Mouse (Mus musculus): ENCODE measurements around the gene Samm50. TPM values are rescaled to one million over a fixed set of nuclear protein-coding genes. Genes with fewer than 3 reads are reported as not detected.

Gene Samm50
- polyA plus RNA-seq, 1 experiment, result 53.4 TPM

DNA sequence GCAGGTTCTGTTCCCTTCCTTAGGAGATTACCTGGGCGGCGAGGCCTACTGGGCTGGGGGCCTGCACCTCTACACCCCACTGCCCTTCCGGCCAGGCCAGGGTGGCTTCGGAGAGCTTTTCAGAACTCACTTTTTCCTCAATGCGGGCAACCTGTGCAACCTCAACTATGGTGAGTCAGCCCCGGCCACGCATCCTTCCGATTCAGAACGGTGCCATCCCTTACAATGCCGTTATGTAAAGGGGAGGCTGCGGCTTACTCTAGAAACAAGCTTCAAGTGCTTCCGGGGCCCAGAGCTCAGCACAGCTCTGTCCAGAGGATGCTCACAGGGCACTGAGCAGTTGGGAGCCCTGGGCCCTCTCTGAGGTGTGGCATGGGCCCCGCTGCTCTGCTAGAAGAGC, 18.4 kb downstream of the Samm50 start:
- no peak for DNase-seq (ENCODE audit: extremely low spot score in 1 of 2, low spot score in 1 of 2)

DNA sequence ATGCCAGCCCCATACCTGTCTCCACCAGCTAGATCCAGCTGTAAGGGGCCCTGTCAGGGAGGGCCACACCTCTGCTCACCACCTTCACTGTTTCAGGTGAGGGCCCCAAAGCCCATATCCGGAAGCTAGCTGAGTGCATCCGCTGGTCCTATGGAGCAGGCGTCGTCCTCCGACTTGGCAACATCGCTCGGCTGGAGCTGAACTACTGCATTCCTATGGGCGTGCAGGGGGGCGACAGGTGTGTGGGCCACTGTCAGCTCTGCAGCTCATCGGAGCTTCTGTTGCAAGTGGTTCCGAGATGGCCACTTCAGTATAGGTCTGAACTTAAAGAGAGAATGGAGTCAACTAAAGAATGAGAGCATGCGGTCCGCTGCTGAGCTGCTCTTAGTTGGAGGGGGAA, 18.9 kb downstream of the Samm50 start:
- no peak for DNase-seq (ENCODE audit: extremely low spot score in 1 of 2, low spot score in 1 of 2)

DNA sequence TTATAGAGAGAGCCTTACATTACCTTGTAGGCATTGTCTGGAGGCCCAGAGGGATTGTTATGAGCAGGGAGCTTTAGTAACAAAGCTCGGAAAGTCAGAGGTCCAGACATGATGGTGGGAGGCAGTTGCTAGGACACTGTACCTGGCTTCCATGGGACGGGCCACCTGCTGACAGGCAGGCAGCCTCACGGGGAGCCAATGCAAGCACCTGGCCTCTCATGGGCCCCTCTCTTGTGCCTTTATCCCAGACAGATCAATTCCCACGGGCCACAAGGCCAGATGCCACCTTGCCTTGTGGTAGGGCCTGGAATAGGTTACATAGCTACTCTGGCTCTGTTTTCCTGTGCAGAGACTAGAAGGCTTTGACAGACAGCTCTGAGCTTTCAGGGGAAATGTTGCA, 19.5 kb downstream of the Samm50 start:
- DNase-seq (ENCODE audit: extremely low spot score in 1 of 2, low spot score in 1 of 2), result no peak

DNA sequence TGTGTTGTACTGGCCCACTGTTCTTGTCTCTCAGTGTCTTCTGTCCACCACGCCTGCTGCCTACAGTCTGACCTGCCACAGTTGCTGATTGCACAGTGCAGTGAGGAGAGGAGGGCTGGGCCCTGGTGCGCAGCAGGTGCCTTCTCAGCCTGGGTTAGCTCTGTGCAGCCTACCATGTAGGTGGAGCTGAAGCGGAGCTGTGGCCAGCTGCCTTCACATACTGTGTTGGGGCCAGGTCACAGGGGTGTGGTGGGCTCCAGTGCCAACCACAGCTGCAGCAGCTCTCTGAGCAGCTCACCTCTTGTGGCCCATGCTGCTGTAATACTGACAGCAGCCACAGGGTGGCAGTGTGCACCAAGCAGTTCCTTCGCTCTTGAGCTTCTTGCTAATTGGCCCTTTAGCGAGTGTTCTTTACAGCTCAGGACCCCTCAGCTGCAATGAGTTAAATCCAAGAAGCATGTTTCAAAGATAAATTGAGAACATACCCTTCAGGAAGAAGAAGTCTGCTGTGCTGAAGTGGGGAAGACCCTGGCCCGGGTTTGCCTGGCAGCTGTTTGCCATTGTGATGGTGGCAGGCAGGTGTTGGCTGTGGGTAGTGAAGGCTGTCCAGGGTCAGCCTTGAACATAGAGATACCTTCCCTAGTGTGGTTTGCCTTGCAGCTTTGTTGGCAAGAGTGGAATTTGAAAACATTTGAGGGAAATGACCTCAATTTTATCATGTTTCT, 20.2 kb downstream of the Samm50 start:
- DNase-seq (ENCODE audit: extremely low spot score in 1 of 2, low spot score in 1 of 2), result peak; percentile 42 to 95

DNA sequence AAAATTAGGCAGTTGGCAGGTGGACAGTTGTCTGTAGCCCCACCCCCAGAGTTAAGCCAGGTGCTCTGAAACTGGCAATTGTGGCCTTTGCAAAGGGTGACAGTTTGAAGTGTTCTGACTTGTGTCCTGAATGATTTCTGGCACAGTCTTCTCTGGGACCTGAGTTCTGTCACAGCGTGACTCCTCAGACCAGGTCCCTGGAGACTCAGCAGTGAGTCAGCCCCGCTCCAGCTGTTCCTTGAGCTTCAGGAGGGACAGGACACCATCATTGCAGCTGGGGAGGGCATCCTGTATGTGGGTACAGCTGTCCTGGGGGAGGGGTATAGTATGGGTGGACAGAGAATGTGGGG, 20.7 kb downstream of the Samm50 start:
- no peak for DNase-seq (ENCODE audit: extremely low spot score in 1 of 2, low spot score in 1 of 2)

DNA sequence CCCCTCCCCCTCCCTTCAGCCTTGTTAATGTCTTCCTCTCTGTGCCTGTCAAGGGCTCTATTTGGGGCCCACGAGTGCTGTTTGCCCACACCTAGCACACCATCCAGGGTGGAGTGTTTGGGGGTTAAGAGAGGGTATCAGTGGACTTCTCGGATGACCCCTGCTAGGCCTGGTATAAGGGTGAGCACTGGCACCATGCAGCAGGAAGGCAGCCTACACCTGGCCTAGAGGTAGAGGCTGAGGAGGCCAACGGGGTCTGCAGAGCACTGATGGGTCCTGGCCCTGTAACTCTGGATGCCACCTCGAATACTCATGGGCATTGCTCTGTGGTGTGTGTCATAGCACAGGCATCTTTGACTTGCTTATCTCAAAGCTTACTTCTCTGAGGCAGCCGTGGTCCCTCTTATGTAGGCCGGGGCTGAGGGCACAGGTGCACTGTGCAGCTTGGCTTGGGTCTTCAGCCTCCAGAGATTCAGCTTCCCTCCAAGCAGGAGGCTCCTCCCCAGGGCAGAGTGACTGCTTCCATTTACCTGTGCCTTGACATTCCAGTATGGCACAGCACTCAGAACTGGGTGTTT, 21.2 kb downstream of the Samm50 start:
- no peak for DNase-seq (ENCODE audit: extremely low spot score in 1 of 2, low spot score in 1 of 2)

DNA sequence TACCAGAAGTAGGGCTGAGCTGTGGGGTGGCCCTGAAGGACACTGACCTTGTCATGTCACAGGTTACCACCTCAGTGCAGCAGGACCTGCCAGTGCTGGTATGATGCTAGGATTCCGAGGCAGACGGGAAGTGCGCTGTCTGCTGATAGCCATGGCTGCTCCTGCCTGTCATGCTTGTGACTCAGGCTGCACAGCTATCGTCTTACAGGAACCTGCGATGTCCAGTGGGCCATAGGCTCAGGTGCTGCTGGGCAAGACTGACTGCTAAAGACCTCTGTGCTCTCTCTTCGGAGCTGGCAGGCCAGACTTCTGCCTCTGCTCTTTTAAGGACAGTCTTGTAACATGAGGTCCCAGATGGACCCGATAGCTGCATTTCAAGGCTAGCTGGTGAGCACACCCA, 22.4 kb downstream of the Samm50 start:
- no peak for DNase-seq (ENCODE audit: extremely low spot score in 1 of 2, low spot score in 1 of 2)

DNA sequence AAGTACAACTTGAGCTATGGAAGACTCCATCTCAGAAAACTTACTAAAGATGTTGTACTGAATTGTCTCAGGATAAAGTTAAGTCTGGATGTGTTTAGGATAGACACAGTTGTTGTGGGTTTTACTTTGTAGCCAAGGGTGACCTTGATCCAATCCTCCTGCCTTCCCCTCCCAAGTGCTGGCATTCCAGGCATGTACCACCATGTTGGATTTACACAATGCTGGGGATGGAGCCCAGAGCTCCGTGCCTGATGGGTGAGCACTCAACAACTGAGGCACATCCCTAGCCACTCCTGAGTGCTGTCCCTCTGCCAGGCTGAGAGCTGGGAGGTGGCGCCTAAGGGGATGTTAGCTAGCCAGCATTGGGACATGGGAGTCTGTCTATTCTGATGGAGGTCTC, 23.2 kb downstream of the Samm50 start:
- no peak for DNase-seq (ENCODE audit: extremely low spot score in 1 of 2, low spot score in 1 of 2)

DNA sequence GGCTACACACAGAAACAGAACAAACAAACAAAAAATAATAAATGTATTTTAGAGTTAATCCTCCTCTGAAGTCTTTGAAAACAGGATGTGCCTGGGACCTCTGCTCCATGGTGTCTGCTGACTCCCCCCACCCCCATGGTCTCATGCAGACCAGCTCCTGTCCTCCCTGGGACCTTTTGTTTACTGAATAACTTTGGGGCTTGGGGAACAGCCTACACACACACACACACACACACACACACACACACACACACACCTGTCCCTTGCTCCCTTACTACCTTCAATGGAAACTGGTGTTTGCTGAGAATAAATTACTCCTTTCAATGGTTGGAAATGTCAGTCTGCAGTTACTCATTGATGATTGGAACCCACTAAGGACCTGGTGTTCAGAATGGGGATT, 24.0 kb downstream of the Samm50 start:
- no peak for DNase-seq (ENCODE audit: extremely low spot score in 1 of 2, low spot score in 1 of 2)

DNA sequence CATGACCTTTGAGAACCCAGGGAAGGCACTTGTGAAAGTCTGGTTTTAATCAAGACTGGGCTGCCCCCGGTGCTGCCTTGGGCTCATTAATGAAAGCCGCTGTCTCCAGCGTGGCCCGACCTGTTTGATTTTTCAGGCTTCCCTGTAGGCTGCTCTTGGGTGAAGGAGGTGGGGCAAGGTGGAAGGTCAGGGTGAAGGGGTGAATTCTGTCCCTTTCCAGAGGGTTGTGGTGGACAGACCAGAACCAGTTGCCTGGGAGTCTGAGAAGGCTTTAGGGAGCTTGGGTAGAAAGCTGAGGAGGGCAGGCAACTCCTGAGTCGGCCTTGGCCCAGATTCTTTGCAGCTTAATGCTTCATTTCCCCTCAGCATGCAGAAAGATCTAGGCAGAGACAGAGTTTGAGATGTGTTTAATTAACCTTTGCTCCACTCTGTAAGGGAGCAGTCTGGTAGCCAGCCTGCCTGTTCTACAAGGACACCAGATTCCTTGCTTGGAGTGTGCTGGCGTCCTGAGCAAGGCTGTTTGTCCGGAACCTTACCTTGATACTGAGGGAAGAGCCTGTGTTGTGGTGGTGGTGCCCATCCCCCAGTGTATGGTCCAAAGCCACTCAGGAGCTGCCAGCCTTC, 24.5 kb downstream of the Samm50 start:
- DNase-seq (ENCODE audit: extremely low spot score in 1 of 2, low spot score in 1 of 2), result no peak

DNA sequence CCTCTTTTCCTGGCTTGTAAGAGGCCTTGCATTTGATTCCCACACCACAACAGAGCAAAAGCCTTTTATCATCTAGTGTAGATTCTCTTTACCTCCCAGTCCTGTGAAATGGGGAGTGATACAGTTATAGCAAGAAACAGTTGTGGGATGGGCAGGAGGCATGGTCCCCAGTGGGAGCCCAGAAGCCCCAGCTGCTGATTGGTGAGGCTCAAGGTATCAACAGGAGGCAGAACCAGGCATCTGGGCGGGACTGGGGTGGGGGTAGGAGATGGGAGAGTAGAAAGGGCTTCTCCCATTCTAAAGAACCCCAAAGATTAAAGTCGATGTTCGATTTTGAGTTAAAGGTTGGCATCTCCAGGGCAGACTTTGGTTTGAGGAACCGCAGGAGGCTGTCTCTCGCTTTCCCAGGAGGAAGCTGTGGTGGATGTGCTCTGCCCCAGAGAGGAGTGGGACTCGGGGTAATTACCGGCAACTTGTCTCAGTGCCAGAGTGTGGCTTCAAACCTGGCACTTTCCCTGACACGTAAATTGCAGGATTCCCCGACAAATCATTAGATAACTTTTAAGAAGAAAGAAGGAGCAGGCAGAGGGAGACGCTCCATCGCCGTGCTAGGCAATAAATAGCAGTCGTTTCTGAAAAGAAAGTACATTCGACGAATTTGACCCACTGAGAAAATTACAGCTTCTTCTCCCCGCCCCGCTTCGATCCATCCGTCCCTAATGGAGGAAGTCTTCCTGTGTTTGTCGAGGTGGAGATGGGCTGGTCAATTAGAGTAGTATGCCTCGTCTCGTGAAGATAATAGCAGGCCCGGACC, 26.1 kb downstream of the Samm50 start:
- DNase-seq (ENCODE audit: extremely low spot score in 1 of 2, low spot score in 1 of 2), result no peak

DNA sequence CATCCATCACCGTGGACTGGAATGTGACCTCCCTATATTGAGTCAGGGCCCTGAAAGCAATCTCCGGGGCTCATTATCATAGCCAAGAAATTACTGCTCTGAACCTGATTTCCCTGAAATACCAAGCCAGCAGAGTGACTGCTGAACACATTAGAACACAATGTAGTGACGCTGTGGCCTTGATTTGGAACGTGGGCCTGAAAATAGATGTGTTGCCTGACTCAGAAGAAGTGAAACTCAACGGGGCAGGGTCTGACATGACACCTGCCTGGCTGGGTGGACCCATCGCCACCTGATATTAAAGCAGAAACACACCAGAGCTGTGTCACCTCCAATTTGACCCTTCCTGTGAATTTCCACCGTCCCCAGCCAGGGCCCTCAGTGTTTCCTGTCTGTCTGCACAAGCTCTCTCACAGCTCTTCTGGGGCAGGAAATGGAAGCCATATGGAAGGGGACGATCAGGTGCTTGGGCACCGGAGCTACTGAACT, 26.8 kb downstream of the Samm50 start:
- no peak for DNase-seq (ENCODE audit: extremely low spot score in 1 of 2, low spot score in 1 of 2)

DNA sequence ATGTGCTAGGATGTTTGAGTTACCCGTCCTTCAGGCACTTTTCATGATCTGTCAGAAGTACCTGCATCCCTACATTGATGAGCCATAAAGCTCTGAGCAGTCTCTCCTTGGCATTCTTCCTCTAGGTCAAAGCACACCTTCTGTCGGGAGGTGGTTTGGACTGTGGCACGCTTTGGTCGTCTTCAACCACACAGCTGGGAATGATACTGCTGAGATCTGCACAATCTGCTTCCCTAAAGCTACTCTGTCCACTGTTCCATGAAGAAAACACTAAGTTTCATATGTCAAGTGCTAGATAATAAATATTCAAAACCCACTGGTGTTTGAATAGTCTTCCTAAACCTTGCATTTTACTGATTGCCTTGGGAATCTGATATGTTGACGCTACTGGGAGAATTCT, 29.5 kb downstream of the Samm50 start:
- DNase-seq (ENCODE audit: extremely low spot score in 1 of 2, low spot score in 1 of 2), result no peak

DNA sequence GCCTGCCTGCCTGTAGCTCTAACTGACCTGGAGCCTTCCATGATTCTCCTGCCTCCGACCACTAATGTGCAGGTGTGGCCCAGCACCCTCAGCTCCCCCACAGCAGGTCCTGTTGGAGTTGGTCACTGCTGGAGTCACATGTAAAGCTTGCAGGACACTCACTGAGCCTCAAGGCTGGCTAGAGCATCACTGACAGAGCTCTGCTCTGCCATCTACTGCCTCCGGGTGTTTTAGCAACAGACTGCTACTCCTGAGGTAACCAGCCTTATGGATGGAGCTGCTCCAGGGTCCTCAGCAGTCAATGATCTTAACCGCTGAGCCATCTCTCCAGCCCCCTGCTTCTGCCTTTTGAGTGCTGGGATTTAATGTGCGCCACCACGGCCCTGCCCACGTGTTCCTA, 31.4 kb downstream of the Samm50 start:
- DNase-seq (ENCODE audit: extremely low spot score in 1 of 2, low spot score in 1 of 2), result peak in 1 of 2 experiments; percentile 51

DNA sequence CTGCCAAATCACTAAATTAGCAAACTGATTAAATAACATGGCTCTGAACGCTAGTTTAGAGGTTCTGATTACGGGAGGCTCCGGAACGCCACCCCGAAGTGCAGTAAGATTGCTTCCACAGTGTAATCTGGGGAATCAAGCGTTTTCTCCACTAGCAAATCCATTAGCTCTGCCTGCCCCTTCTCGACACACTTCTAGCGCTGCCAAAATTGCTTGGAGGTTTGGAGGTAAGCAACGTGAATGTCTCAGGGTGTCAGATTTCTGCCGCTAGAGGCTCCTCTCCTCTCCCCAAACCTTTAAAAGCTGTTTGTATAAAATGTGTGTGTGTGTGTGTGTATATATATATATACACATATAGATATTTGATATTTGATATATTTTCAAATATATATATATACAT, 32.7 kb downstream of the Samm50 start:
- no peak for DNase-seq (ENCODE audit: extremely low spot score in 1 of 2, low spot score in 1 of 2)

DNA sequence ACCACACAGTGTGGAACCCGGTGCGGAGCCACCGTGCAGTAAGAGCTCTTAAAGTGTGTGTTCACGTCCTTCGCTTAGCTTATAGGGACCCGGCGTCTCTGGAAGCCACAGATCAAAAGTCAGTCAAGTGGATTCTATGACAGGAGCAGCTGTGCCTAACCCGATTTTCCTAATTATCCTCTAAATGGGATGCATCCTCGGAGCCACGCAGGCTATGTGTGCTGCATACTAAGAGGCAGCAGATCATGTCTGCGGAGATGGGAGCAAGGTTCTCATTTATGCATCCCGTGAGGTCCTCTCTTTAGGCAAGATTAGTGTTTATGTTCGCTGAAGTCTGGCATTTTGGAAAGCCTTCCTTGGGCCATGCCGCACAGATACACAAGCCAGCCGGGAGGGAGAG, 34.9 kb downstream of the Samm50 start:
- DNase-seq (ENCODE audit: extremely low spot score in 1 of 2, low spot score in 1 of 2), result no peak

DNA sequence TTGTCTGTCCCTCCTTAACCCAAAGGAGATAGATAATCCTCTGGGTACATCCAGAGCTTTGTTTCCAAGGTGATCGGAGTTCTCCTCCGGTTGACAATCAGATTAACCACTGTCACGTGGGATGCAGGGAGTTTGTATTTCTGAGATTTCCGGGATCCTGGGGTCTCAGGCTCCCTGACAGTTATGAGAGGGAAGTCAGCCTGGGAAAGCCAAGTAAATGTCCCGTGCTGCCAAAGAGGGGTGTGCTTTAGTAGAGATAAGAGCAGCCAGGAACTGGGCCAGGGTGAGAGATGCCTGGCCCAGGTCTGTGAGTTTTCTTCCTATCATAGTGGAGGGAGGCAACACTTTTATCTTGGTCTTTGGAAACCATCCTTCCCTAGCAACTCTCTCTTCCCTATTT, 38.6 kb downstream of the Samm50 start:
- DNase-seq (ENCODE audit: extremely low spot score in 1 of 2, low spot score in 1 of 2), result no peak

DNA sequence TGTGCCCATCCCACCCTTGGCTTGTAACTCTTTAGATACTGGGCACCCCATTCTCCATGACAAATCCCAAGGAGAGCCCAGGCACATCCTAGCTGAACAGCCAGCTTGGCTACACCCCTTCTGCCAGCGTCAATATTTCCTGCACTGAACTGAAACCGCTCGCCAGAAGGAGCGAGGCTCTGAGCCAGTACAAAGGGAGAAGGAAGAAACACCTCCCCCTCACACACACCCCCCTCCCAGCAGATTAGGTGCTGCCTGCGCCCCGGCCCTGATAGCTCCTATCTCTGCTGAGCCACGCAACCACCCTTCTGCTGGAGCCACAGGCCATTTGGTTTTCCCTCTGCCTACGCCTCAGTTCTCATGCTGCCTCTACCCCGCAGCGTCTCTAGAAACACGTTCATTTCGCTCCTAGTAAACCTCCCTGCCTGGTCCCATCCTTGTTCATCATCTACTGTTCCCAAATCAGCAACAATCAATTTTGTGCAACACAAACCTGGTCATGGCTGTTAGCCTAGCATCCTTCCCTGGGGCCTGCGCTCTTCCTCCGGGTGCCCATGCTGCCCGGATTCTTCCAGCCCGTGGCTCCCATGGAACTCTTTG, 39.2 kb downstream of the Samm50 start:
- DNase-seq (ENCODE audit: extremely low spot score in 1 of 2, low spot score in 1 of 2), result peak; percentile 52 to 77

DNA sequence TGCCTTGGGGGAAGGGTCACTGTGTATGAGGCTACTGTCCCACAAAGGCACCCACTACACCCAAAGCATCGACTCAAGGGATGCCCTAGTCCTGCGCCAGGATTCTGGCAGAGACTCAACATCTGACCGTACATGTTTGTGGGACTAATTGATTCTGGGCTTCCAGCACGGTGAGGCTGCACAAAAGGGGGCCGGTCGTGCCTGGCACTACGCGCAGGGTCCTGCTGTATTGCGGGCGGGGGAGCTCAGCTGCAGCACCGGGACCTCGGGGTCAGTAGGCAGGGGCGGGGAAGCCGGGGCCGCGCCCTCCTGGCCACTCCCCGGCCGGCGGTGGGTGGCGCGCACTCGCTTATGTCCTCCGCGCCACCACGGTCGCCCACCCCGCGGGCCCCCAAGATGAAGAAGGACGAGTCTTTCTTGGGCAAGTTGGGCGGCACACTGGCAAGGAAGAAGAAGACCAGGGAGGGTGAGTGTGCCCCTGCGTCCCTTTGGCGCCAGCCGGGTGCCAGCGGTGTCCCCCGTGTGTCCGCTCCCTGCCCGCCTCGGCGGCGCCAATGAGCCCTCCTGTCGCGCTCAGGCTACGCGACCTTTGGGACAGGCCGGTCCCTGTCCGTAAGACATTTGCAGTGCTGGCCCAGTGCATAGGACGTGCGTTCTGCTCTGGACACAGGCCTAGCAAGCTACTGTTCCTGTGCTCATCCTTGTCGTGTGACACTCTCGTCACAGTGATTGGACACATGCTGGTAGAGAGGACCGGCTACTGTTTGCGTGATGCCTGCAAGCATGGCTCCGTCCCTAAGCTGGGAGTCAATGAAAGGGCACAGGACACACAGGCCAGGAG, 39.9 kb downstream of the Samm50 start, which contains the start of gene Parvb:
Gene Parvb, plus strand, starts transcription at position 323 of the 841 bp plus-strand sequence.
- peak in 1 of 2 experiments; percentile 39 for DNase-seq (ENCODE audit: extremely low spot score in 1 of 2, low spot score in 1 of 2)

DNA sequence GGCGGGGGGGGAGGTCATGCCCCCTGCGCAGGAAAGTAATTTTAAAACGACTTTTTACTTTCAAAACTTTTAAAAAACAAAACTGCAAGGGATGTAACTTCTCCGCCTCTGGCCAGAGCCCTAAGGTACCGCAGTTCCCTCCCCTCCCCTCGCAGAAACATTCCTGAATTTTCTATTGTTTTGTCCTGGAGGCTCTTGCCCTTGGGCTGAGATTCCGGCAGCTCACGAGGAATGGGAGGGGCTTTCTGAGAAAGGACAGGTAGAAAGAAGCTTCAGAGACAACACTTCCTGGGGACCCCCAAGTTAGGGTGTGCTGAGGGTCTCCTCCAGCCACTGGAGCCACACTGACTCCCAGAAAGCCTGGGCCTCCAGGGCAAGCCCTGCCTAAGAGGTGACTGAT, 40.6 kb downstream of the Samm50 start:
- no peak for DNase-seq (ENCODE audit: extremely low spot score in 1 of 2, low spot score in 1 of 2)

Measured in frontal cortex, adult 2 months (tissue).